Mouse (Mus musculus): ENCODE measurements around the gene 5730596B20Rik. TPM values are rescaled to one million over a fixed set of nuclear protein-coding genes. Genes with fewer than 3 reads are reported as not detected.

5730596B20Rik gene
- polyA plus RNA-seq, 1 experiment from 2014 or later, result 2.8 TPM

DNA sequence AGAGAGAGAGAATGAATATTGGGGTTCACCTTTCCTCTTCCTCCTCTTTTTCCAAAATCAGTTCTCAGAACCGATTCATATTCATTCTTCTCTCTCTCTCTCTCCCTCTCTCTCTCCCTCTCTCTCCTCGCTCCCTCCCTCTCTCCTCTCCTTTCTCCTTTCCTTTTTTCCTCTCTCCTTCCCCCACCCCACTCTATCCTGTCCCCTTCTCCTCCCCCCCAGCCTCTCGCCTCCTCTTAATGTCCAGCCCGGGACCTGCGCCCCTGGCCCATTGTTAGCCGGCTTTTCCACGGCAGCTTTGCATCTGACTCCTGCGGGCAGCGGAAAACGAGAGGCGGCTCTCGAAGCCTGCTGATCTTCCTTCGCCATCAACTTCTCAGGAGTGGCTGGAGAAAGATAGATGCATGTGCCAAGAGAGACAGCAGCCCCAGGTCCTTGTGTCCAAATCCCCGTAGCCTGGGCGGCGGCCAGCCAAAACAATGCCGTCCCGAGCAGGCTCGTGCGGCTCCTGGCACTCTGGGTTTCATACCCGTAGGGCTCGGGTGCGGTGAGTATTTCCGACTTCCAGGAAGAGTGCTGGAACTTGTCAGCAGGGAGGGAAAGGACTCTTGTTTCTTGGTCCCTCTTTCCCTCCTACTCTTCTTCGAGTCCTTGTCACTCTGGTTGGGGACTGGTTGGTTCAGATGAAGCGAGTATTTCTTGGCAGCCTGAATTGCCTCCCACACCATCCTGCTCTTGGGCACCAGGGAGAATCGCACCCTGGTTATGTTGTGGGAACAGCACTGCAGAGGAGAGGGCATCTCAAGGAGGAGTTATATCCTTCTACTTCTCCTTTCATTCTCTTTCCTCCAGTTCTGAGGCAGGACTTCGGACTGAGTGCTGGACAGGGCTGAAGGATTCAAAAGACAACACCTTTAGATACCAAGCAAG, 11.6 kb upstream of the 5730596B20Rik start:
- peaks cover 4% of the 10 kb centered on the region; the same call in 1 of the 2 replicates for H3K36me3 ChIP-seq (ENCODE audit: control insufficient read depth, insufficient read depth, low read length)
- peaks cover 38% of the 10 kb centered on the region for H3K4me1 ChIP-seq (replicated peaks; ENCODE audit: control insufficient read depth, insufficient read depth, low read length)
- H3K9me3 ChIP-seq (ENCODE audit: control insufficient read depth, low read length), result no peaks in the 10 kb centered on the region
- peak overlapping the region; percentile 70 for H3K4me2 ChIP-seq (ENCODE audit: low read length)
- peak; percentile 80 for DNase-seq (ENCODE audit: low spot score)
- H3K4me3 ChIP-seq (ENCODE audit: low read depth, low read length), result peak overlapping the region; percentile 59
- peak overlapping the region; percentile 87 for H3K9ac ChIP-seq (ENCODE audit: low read length)
- WGBS, result 15% methylated on average over 28 of the region's 28 CpGs
- H3K27me3 ChIP-seq (replicated peaks; ENCODE audit: control insufficient read depth, insufficient read depth, low read length), result 0 out of 2 replicates have a peak, but pooled peaks cover 8% of the 10 kb centered on the region
- H3K27ac ChIP-seq (ENCODE audit: low read depth), result peak overlapping the region; percentile 95
- ATAC-seq (replicated peaks; ENCODE audit: low FRiP score, low TSS enrichment, low read depth), result no peak

DNA sequence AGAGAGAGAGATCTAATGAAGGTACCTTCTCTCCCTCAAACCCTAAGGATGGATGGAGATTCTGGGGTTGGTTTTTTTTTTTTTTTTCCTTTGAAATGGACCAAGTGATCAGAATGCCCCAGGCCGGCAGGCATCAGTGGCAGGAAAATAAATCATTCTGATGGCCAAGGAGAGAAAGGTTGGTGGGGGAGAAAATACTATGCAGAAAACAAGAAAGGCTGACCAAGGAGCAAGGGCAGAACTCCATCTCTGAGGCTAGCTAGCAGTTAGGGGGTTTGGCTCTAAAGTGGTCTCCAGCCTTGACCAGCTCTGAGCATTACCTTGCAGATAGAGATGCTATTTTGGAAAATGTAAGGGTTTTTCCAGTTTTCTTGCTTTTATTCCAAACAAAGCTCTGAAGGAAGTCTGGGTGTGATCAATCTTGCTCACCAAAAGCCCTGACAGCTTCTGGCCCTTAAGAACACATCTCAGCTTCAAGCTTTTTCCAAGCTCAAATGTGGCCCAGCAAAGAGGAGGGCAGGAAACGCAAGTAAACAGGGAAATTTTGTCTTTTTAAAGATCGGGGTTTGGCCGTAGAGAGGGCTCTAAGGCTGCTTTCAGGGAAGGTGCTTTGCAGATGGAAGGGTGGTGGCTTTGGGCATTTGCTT, 10.7 kb upstream of the 5730596B20Rik start:
- Histone ChIP-seq H3K9me3 (ENCODE audit: control insufficient read depth, low read length) (no peaks in the 10 kb centered on the region), H3K27ac (ENCODE audit: low read depth) (peak overlapping the region; percentile 95), H3K4me1 (replicated peaks; ENCODE audit: control insufficient read depth, insufficient read depth, low read length) (peaks cover 44% of the 10 kb centered on the region), H3K4me2 (ENCODE audit: low read length) (peak overlapping the region; percentile 70), H3K4me3 (ENCODE audit: low read depth, low read length) (peak overlapping the region; percentile 59), H3K36me3 (ENCODE audit: control insufficient read depth, insufficient read depth, low read length) (peaks cover 4% of the 10 kb centered on the region; the same call in 1 of the 2 replicates), H3K9ac (ENCODE audit: low read length) (peak overlapping the region; percentile 87), H3K27me3 (replicated peaks; ENCODE audit: control insufficient read depth, insufficient read depth, low read length) (0 out of 2 replicates have a peak, but pooled peaks cover 8% of the 10 kb centered on the region)
- WGBS, result 33% methylated on average over 4 of the region's 4 CpGs
- peak; percentile 71 for DNase-seq (ENCODE audit: low spot score)
- ATAC-seq (replicated peaks; ENCODE audit: low FRiP score, low TSS enrichment, low read depth), result no peak

DNA sequence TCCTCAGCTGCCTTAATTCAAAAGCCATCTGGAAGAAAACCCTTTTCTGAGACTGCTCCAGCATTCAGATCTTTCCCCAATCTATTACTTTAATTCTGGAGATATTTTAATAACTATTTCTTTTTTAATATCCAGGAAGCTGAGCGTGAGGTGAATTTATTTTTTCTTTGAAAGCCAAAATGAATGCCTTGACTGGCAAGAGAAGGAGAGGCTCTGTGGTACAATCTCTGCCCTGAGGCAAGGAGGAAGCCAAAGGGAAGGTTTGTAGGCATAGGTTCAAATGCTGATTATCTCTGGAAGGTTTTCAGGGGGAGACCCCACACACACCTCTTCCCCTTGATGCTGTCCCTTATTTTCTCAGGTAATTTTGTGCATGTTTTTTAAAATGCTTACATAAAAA, 10.1 kb upstream of the 5730596B20Rik start:
- ATAC-seq (replicated peaks; ENCODE audit: low FRiP score, low TSS enrichment, low read depth), result no peak

DNA sequence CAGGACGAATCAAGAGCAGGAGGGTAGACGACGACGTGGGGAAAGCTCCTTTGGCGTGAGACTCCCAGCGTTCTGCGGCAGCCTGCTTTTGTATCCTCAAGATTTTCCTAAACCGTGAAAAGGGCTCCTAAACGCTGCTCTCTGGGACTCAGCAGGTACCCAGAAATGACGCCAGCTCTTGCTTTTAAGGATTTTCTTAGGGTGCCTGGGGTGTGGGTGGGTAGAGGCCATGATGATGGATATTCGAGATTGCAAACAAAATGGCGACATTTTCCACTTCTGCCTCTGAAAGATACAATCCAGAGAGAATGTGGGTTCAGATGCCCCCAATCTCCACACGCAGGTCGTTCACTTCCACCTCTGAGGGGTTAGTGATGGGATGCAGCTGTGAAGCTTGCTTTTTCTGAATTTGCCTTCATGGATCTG, 9.5 kb upstream of the 5730596B20Rik start:
- peak overlapping the region; percentile 87 for H3K9ac ChIP-seq (ENCODE audit: low read length)
- peaks cover 48% of the 10 kb centered on the region for H3K4me1 ChIP-seq (replicated peaks; ENCODE audit: control insufficient read depth, insufficient read depth, low read length)
- H3K4me3 ChIP-seq (ENCODE audit: low read depth, low read length), result peak overlapping the region; percentile 59
- peak; percentile 72 for DNase-seq (ENCODE audit: low spot score)
- H3K36me3 ChIP-seq (ENCODE audit: control insufficient read depth, insufficient read depth, low read length), result peaks cover 3% of the 10 kb centered on the region; the same call in 1 of the 2 replicates
- peak overlapping the region; percentile 70 for H3K4me2 ChIP-seq (ENCODE audit: low read length)
- 34% methylated on average over 14 of the region's 14 CpGs for WGBS
- peak overlapping the region; percentile 95 for H3K27ac ChIP-seq (ENCODE audit: low read depth)
- 0 out of 2 replicates have a peak, but pooled peaks cover 8% of the 10 kb centered on the region for H3K27me3 ChIP-seq (replicated peaks; ENCODE audit: control insufficient read depth, insufficient read depth, low read length)
- no peak for ATAC-seq (replicated peaks; ENCODE audit: low FRiP score, low TSS enrichment, low read depth)
- no peaks in the 10 kb centered on the region for H3K9me3 ChIP-seq (ENCODE audit: control insufficient read depth, low read length)

More for the DNA sequence above, 10.1 kb upstream of the 5730596B20Rik start:
- DNase-seq (ENCODE audit: low spot score), result no peak
- Histone ChIP-seq H3K9me3 (ENCODE audit: control insufficient read depth, low read length) (no peaks in the 10 kb centered on the region), H3K36me3 (ENCODE audit: control insufficient read depth, insufficient read depth, low read length) (peaks cover 4% of the 10 kb centered on the region; the same call in 1 of the 2 replicates), H3K4me1 (replicated peaks; ENCODE audit: control insufficient read depth, insufficient read depth, low read length) (peaks cover 48% of the 10 kb centered on the region), H3K27ac (ENCODE audit: low read depth) (peak overlapping the region; percentile 95), H3K4me2 (ENCODE audit: low read length) (peak overlapping the region; percentile 70), H3K27me3 (replicated peaks; ENCODE audit: control insufficient read depth, insufficient read depth, low read length) (0 out of 2 replicates have a peak, but pooled peaks cover 8% of the 10 kb centered on the region), H3K9ac (ENCODE audit: low read length) (peak overlapping the region; percentile 87), H3K4me3 (ENCODE audit: low read depth, low read length) (peak overlapping the region; percentile 59; the same call in 1 of the 2 replicates)
- 51% methylated on average over 1 of the region's 1 CpGs for WGBS

DNA sequence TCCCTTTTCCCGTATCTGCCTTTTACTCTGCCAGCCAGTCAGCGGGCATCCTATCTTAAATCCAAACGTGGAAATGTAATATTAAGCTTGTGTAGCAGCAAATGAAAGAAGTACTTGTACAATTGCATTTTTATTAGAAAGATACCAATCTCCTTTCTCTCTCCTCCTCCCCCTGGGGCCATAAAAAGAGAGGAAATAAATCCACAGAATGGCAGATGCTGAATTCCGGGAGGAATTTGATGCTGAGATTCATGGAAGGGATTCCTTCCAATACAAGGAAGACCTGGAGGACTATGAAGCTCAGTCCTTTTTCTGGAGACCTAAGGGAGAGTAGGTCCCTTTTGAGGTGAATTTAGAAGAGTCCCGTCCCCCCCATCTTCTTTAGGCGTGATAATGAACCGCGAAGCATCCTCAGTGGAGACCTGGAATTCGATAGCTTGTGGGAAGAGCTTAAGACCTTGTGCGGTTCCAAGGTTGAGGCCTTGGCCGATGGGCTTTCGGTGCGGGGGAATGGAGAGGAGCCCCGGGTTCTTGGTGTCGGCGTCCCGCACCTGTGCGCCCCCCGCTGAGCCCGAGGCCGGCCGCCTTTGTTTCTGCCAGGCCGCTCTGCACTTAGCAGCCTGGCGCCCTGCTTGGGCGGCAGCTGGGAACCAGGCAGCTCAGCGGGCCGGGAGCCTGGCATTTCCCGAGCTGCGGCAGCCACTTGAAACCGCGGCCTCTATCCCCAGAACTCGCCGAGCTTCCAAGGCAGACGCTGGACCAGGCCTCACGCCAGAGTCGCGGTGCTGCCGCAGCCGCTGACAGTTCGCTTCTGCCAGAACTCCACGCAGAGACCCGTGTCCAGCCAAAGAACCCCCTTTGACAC, 8.9 kb upstream of the 5730596B20Rik start:
- ATAC-seq (replicated peaks; ENCODE audit: low FRiP score, low TSS enrichment, low read depth) (no peak), DNase-seq (ENCODE audit: low spot score) (peak; percentile 74)
- WGBS, result 21% methylated on average over 42 of the region's 42 CpGs
- Histone ChIP-seq H3K36me3 (ENCODE audit: control insufficient read depth, insufficient read depth, low read length) (no peaks in the 10 kb centered on the region), H3K4me2 (ENCODE audit: low read length) (peak overlapping the region; percentile 70), H3K27ac (ENCODE audit: low read depth) (peak overlapping the region; percentile 95), H3K9me3 (ENCODE audit: control insufficient read depth, low read length) (no peaks in the 10 kb centered on the region), H3K4me1 (replicated peaks; ENCODE audit: control insufficient read depth, insufficient read depth, low read length) (peaks cover 45% of the 10 kb centered on the region), H3K27me3 (replicated peaks; ENCODE audit: control insufficient read depth, insufficient read depth, low read length) (0 out of 2 replicates have a peak, but pooled peaks cover 8% of the 10 kb centered on the region), H3K9ac (ENCODE audit: low read length) (peak overlapping the region; percentile 87), H3K4me3 (ENCODE audit: low read depth, low read length) (peak overlapping the region; percentile 59)

DNA sequence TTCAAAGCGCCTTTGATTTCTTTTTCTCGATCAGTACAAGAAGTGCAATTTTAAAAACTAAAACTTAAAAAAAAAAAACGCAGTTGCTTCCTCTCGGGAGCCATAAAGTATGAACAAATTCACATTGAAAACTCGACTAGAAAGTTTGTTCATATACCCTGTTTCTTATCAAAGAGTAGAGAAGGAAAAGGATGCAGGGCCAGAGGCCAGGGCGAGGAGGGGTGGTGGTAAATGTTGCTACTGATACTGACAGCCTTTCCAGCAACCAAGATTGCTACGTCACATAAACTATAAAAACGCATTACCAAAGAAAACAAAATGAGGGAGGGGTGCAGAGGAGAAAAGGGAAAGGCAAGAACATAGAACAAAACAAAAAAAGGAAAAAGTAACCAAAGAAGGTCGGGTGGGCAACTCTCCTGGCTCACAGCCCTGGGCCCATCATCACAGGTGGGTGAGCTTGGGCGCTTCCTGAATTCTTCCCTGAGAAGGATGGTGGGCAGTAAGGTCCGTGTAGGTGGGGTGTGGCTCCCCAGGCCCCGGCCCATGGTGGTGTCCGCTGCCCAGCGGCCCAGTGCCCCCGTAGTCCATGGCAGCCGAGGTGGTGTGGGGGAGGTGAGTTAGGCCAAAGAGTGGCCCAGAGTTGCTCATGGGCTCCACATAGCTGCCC, 7.7 kb upstream of the 5730596B20Rik start:
- no peaks in the 10 kb centered on the region for H3K9me3 ChIP-seq (ENCODE audit: control insufficient read depth, low read length)
- peak overlapping the region; percentile 88 for H3K27ac ChIP-seq (ENCODE audit: low read depth)
- ATAC-seq (replicated peaks; ENCODE audit: low FRiP score, low TSS enrichment, low read depth), result no peak
- H3K9ac ChIP-seq (ENCODE audit: low read length), result peak overlapping the region; percentile 87
- H3K4me2 ChIP-seq (ENCODE audit: low read length), result peak overlapping the region; percentile 70
- H3K36me3 ChIP-seq (ENCODE audit: control insufficient read depth, insufficient read depth, low read length), result no peaks in the 10 kb centered on the region
- H3K27me3 ChIP-seq (replicated peaks; ENCODE audit: control insufficient read depth, insufficient read depth, low read length), result 0 out of 2 replicates have a peak, but pooled peaks cover 8% of the 10 kb centered on the region
- 33% methylated on average over 16 of the region's 16 CpGs for WGBS
- peaks cover 47% of the 10 kb centered on the region for H3K4me1 ChIP-seq (replicated peaks; ENCODE audit: control insufficient read depth, insufficient read depth, low read length)
- peak; percentile 67 for DNase-seq (ENCODE audit: low spot score)
- H3K4me3 ChIP-seq (ENCODE audit: low read depth, low read length), result peak overlapping the region; percentile 59; the same call in 1 of the 2 replicates

DNA sequence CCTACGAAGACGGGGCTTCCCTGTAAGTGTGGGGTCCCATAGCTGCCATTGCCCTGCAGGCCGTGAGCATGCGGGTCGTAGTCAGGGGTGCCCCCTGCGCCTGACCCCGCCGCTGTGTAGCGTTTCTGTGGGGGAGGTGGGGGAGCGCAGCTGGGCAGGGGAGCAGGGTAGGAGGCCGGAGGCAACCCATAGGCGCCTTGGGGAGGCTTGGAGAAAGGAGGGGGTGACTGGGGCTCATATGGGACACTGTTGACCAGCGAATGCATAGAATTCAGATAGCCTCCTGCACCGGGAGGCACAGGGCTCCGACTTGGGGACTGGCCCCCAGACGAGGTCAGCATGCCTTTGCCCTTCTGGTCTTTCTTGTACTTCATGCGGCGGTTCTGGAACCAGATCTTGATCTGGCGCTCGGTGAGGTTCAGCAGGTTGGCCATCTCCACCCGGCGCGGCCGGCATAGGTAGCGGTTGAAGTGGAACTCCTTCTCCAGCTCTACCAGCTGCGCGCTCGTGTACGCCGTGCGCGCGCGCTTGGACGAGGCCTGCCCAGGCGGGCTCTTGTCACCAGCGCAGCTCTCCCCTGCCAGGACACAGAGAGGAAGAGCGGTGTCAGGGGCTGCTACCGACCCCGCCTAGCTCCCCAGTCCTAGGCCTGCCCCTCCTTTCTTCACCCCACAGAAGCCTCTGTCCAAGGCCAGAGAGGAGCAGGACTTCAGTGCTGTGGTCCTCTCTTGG, 7.0 kb upstream of the 5730596B20Rik start:
- WGBS, result 28% methylated on average over 40 of the region's 40 CpGs
- Histone ChIP-seq H3K9me3 (ENCODE audit: control insufficient read depth, low read length) (no peaks in the 10 kb centered on the region), H3K36me3 (ENCODE audit: control insufficient read depth, insufficient read depth, low read length) (no peaks in the 10 kb centered on the region), H3K4me2 (ENCODE audit: low read length) (peak overlapping the region; percentile 70), H3K9ac (ENCODE audit: low read length) (peak overlapping the region; percentile 87), H3K27ac (ENCODE audit: low read depth) (peak overlapping the region; percentile 88), H3K4me3 (ENCODE audit: low read depth, low read length) (peak overlapping the region; percentile 59), H3K27me3 (replicated peaks; ENCODE audit: control insufficient read depth, insufficient read depth, low read length) (0 out of 2 replicates have a peak, but pooled peaks cover 8% of the 10 kb centered on the region), H3K4me1 (replicated peaks; ENCODE audit: control insufficient read depth, insufficient read depth, low read length) (peaks cover 42% of the 10 kb centered on the region)
- ATAC-seq (replicated peaks; ENCODE audit: low FRiP score, low TSS enrichment, low read depth), result no peak
- DNase-seq (ENCODE audit: low spot score), result peak; percentile 75

Data from intestine, embryonic 14.5 days (tissue).